24 mouse cellular contexts compared by ENCODE assay signal in the genomic region with DNA sequence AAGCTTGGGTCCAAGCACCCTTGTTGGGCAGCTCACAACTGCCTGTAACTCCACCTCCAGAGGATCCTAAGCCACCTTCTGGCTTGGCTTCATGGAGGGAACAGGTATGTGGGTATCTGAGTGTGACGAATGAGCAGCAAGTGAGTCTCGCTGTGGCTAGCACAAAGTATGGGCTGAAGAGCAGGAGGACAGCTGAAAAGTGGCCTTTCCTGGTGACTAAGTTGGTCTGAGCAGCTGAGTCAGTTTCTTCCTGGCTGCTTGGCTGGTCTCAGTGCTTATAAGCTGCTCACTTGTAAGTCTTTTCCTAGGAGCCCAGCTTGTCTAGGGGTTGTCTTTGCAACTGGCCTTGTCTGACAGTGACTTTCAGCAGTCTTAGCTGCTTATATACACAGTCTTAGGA. TPM values are rescaled to one million over a fixed set of nuclear protein-coding genes. Genes with fewer than 3 reads are reported as not detected.
A peak's percentile ranks its signal among the peaks of the same experiment; 100 is the strongest.
DNase-seq lines count a peak whose midpoint lies in the region; ATAC-seq and TF ChIP-seq lines count a peak whose summit lies in the region.
"Had no signal": no experiment of that assay in that cellular context is flagged by ENCODE, and none has a peak within 500 bp of the region (broad histone marks: within the 10 kb centered on the region; RNA-seq: fewer than 3 reads in every experiment).

No protein-coding gene starts in this region.

- peaks cover 17% of the 10 kb centered on the region for H3K27me3 ChIP-seq in intestine, embryonic 15.5 days (replicated peaks)
- H3K27me3 ChIP-seq in midbrain, embryonic 14.5 days (ENCODE audit: control insufficient read depth, insufficient read depth, low read length), result peaks cover 17% of the 10 kb centered on the region

- H3K36me3 ChIP-seq in intestine, embryonic 15.5 days, result no peaks in the 10 kb centered on the region
- H3K36me3 ChIP-seq in midbrain, embryonic 14.5 days (ENCODE audit: control insufficient read depth, insufficient read depth, low read length), result no peaks in the 10 kb centered on the region
- H3K36me3 ChIP-seq: embryonic facial prominence, embryonic 13.5 days; forebrain, embryonic 12.5 days; heart, embryonic 15.5 days; hindbrain, embryonic 10.5 days had no signal

- no peak overlapping the region for H3K9ac ChIP-seq in intestine, embryonic 15.5 days
- no peak overlapping the region for H3K9ac ChIP-seq in midbrain, embryonic 14.5 days (replicated peaks; ENCODE audit: low read length)
- H3K9ac ChIP-seq: embryonic facial prominence, embryonic 13.5 days; forebrain, embryonic 12.5 days; heart, embryonic 15.5 days; hindbrain, embryonic 14.5 days had no signal

- TF ChIP-seq POLR2A in bone marrow macrophage, adult 2 months (IDR thresholded peaks at IDR 0.05; ENCODE audit: borderline replicate concordance, low read depth, low read length), result no peak

- peaks cover 21% of the 10 kb centered on the region for H3K4me1 ChIP-seq in bone marrow macrophage, adult 2 months (ENCODE audit: control insufficient read depth, insufficient read depth, low read length)
- peaks cover under 1% of the 10 kb centered on the region; the same call in 1 of the 2 replicates for H3K4me1 ChIP-seq in intestine, embryonic 15.5 days (replicated peaks)
- H3K4me1 ChIP-seq in midbrain, embryonic 14.5 days (ENCODE audit: control insufficient read depth, insufficient read depth, low read length), result no peaks in the 10 kb centered on the region

- ATAC-seq in intestine, embryonic 15.5 days, result no peak
- ATAC-seq in midbrain, embryonic 14.5 days (ENCODE audit: low FRiP score, low TSS enrichment), result no peak
- ATAC-seq: forebrain, embryonic 16.5 days; intestine, embryonic 16.5 days had no signal

- no peak for TF ChIP-seq CTCF in layer of hippocampus, adult 2 months (conservative IDR thresholded peaks at IDR 0.05)
- TF ChIP-seq CTCF in bone marrow macrophage, adult 2 months (IDR thresholded peaks at IDR 0.05; ENCODE audit: low read depth, low read length), result no peak

- no peak overlapping the region for H3K4me2 ChIP-seq in intestine, embryonic 15.5 days (replicated peaks)
- no peak overlapping the region for H3K4me2 ChIP-seq in midbrain, embryonic 14.5 days (ENCODE audit: low read length)
- H3K4me2 ChIP-seq: embryonic facial prominence, embryonic 13.5 days; forebrain, embryonic 12.5 days; heart, embryonic 11.5 days; heart, embryonic 15.5 days; hindbrain, embryonic 14.5 days had no signal

- 86% methylated on average over 2 of the region's 2 CpGs for WGBS in intestine, embryonic 15.5 days
- 95% methylated on average over 2 of the region's 2 CpGs for WGBS in midbrain, embryonic 14.5 days

- H3K4me3 ChIP-seq in layer of hippocampus, adult 2 months, result no peak overlapping the region
- no peak overlapping the region for H3K4me3 ChIP-seq in bone marrow macrophage, adult 2 months (ENCODE audit: insufficient read depth, low read length)
- no peak overlapping the region for H3K4me3 ChIP-seq in intestine, embryonic 15.5 days (replicated peaks)
- H3K4me3 ChIP-seq in midbrain, embryonic 14.5 days (replicated peaks; ENCODE audit: low read depth, low read length), result no peak overlapping the region
- H3K4me3 ChIP-seq: embryonic facial prominence, embryonic 13.5 days; forebrain, embryonic 12.5 days; gastrocnemius, adult 2 months; heart, embryonic 15.5 days; hindbrain, embryonic 10.5 days had no signal

- no peak for DNase-seq in layer of hippocampus, adult 2 months (ENCODE audit: low spot score in 2 of 2)
- no peak for DNase-seq in layer of hippocampus, adult 9-10 months (ENCODE audit: low spot score)
- peak; percentile 29 for DNase-seq in 416B (ENCODE audit: low read depth)
- no peak for DNase-seq in midbrain, embryonic 14.5 days
- DNase-seq: adrenal gland, adult 8-10 months; adrenal gland, postnatal 36 days; cerebellum, adult 11 months; cerebellum, adult 9-10 months; cerebellum, postnatal 36 days; gastrocnemius, adult 2 months; gastrocnemius, postnatal 25 days; heart, postnatal 14 days had no signal

- no peaks in the 10 kb centered on the region for H3K9me3 ChIP-seq in intestine, embryonic 15.5 days
- H3K9me3 ChIP-seq in midbrain, embryonic 14.5 days (ENCODE audit: control insufficient read depth, low read length), result no peaks in the 10 kb centered on the region
- H3K9me3 ChIP-seq: forebrain, embryonic 12.5 days had no signal

- peak overlapping the region; percentile 84; the same call in 1 of the 2 replicates for H3K27ac ChIP-seq in layer of hippocampus, adult 2 months
- peak overlapping the region; percentile 70 for H3K27ac ChIP-seq in bone marrow macrophage, adult 2 months (ENCODE audit: insufficient read depth, low read depth, low read length)
- H3K27ac ChIP-seq in intestine, embryonic 15.5 days, result no peak overlapping the region
- H3K27ac ChIP-seq in midbrain, embryonic 14.5 days (replicated peaks; ENCODE audit: low read depth, low read length), result no peak overlapping the region
- H3K27ac ChIP-seq: embryonic facial prominence, embryonic 13.5 days; forebrain, embryonic 12.5 days; heart, embryonic 15.5 days; hindbrain, embryonic 10.5 days; hindbrain, embryonic 14.5 days had no signal

RNA-seq across cellular contexts. Expression of a gene that starts 6.5 kb away (rescaled TPM):
- total RNA-seq in layer of hippocampus, adult 2 months (2021), result 10 to 100 TPM; 62.8 to 64.0 TPM
- 0.96 and 1.5 TPM in 2 replicates for polyA plus RNA-seq in bone marrow macrophage, adult 2 months (2012; ENCODE audit: insufficient read depth, insufficient read length, missing spikeins)
- polyA plus RNA-seq in intestine, embryonic 15.5 days (2015; fragmentation: Nextera tagmentation; extraction: Ambion mirVana), result 8.8 and 9.6 TPM in 2 replicates
- 37.8 and 41.7 TPM in 2 replicates for polyA plus RNA-seq in midbrain, embryonic 14.5 days (2014; fragmentation: Nextera tagmentation; extraction: Ambion mirVana)
- total RNA-seq: CH12.LX; granulocyte monocyte progenitor cell, adult 5-6 weeks had no signal

RNA-seq across cellular contexts. Expression of a gene that starts 27.3 kb away (rescaled TPM):
- under 1 TPM; 0.59 to 0.76 TPM for total RNA-seq in layer of hippocampus, adult 2 months (2021)
- 12.8 and 13.6 TPM in 2 replicates for polyA plus RNA-seq in bone marrow macrophage, adult 2 months (2012; ENCODE audit: insufficient read depth, insufficient read length, missing spikeins)
- polyA plus RNA-seq in intestine, embryonic 15.5 days (2015; fragmentation: Nextera tagmentation; extraction: Ambion mirVana), result 3.3 and 4.0 TPM in 2 replicates
- 0.36 and 0.58 TPM in 2 replicates for polyA plus RNA-seq in midbrain, embryonic 14.5 days (2014; fragmentation: Nextera tagmentation; extraction: Ambion mirVana)

RNA-seq across cellular contexts. Expression of a gene that starts 50.2 kb away (rescaled TPM):
- total RNA-seq in layer of hippocampus, adult 2 months (2021), result under 1 TPM; 0.20 to 0.46 TPM
- 164 and 219 TPM in 2 replicates for polyA plus RNA-seq in bone marrow macrophage, adult 2 months (2012; ENCODE audit: insufficient read depth, insufficient read length, missing spikeins)
- 0.24 and 0.35 TPM in 2 replicates for polyA plus RNA-seq in intestine, embryonic 15.5 days (2015; fragmentation: Nextera tagmentation; extraction: Ambion mirVana)
- polyA plus RNA-seq in midbrain, embryonic 14.5 days (2014; fragmentation: Nextera tagmentation; extraction: Ambion mirVana), result 0.51 TPM in 1 of 2 replicates, not detected in the other
- total RNA-seq: CH12.LX; granulocyte monocyte progenitor cell, adult 5-6 weeks had no signal

Comparison
In these comparisons a context has a peak if more than half of its experiments do, and no peak if none do; other contexts are left out.
1. H3K27ac ChIP-seq: peak in layer of hippocampus, adult 2 months (single experiment) and bone marrow macrophage, adult 2 months (single experiment); none in intestine, embryonic 15.5 days (single experiment) and midbrain, embryonic 14.5 days (single experiment).
2. RNA of a gene that starts 50.2 kb away (polyA plus RNA-seq): 164 to 219 TPM in bone marrow macrophage, adult 2 months; 0.51 TPM in midbrain, embryonic 14.5 days and 0.24 to 0.35 TPM in intestine, embryonic 15.5 days; every median in the first group is over 100 times any median in the second.